Mouse (Mus musculus) spleen, postnatal 36 days (tissue): ENCODE measurements around the gene Nme7.

Source experiments
- DNase-seq, 2 experiments: peaks; one replicate each; pipeline ENCODE4 v3.0.0; 2022; ENCODE audit warnings: low spot score in 2 of 2, mixed read lengths in 1 of 2

Nme7 gene

GRCm38 (mm10) chr1:164320731-164321130 is 16.8 kb downstream of the Nme7 start:
- DNase-seq, result no peak

GRCm38 (mm10) chr1:164321408-164321807 is 17.5 kb downstream of the Nme7 start:
- DNase-seq, result no peak

GRCm38 (mm10) chr1:164322987-164323650 is 19.2 kb downstream of the Nme7 start:
- no peak for DNase-seq

- no peak for DNase-seq
Measured at GRCm38 (mm10) chr1:164324221-164324620, 20.3 kb downstream of the Nme7 start.

GRCm38 (mm10) chr1:164324878-164325277 is 21.0 kb downstream of the Nme7 start:
- no peak for DNase-seq

GRCm38 (mm10) chr1:164326600-164327155 is 22.8 kb downstream of the Nme7 start:
- no peak for DNase-seq

GRCm38 (mm10) chr1:164327764-164328163 is 23.8 kb downstream of the Nme7 start:
- DNase-seq, result no peak

GRCm38 (mm10) chr1:164332559-164332958 is 28.6 kb downstream of the Nme7 start:
- DNase-seq, result peak; percentile 15 to 19

GRCm38 (mm10) chr1:164335435-164335834 is 31.5 kb downstream of the Nme7 start:
- DNase-seq, result no peak

GRCm38 (mm10) chr1:164335846-164336245 is 31.9 kb downstream of the Nme7 start:
- DNase-seq, result no peak

- no peak for DNase-seq
Measured at GRCm38 (mm10) chr1:164342161-164342560, 38.2 kb downstream of the Nme7 start.

GRCm38 (mm10) chr1:164353443-164353842 is 49.5 kb downstream of the Nme7 start:
- DNase-seq, result no peak

- no peak for DNase-seq
Measured at GRCm38 (mm10) chr1:164357995-164358394, 54.1 kb downstream of the Nme7 start.

GRCm38 (mm10) chr1:164361997-164362396 is 58.1 kb downstream of the Nme7 start:
- no peak for DNase-seq

GRCm38 (mm10) chr1:164366156-164367128 is 62.5 kb downstream of the Nme7 start:
- peak; percentile 55 to 58 for DNase-seq

- no peak for DNase-seq
Measured at GRCm38 (mm10) chr1:164368152-164368551, 64.2 kb downstream of the Nme7 start.

GRCm38 (mm10) chr1:164369781-164370180 is 65.9 kb downstream of the Nme7 start:
- DNase-seq, result no peak

GRCm38 (mm10) chr1:164373029-164373428 is 69.1 kb downstream of the Nme7 start:
- no peak for DNase-seq

- no peak for DNase-seq
Measured at GRCm38 (mm10) chr1:164374020-164374419, 70.1 kb downstream of the Nme7 start.

GRCm38 (mm10) chr1:164375626-164376025 is 71.7 kb downstream of the Nme7 start:
- no peak for DNase-seq

GRCm38 (mm10) chr1:164376761-164377487 is 73.0 kb downstream of the Nme7 start:
- no peak for DNase-seq

- DNase-seq, result no peak
Measured at GRCm38 (mm10) chr1:164383621-164384020, 79.7 kb downstream of the Nme7 start.
